Mouse (Mus musculus): ENCODE data around the gene Llgl1. TPM values are rescaled to one million over a fixed set of nuclear protein-coding genes. Genes with fewer than 3 reads are reported as not detected.

Gene Llgl1
- polyA plus RNA-seq, 1 experiment = 68.2 TPM

DNA sequence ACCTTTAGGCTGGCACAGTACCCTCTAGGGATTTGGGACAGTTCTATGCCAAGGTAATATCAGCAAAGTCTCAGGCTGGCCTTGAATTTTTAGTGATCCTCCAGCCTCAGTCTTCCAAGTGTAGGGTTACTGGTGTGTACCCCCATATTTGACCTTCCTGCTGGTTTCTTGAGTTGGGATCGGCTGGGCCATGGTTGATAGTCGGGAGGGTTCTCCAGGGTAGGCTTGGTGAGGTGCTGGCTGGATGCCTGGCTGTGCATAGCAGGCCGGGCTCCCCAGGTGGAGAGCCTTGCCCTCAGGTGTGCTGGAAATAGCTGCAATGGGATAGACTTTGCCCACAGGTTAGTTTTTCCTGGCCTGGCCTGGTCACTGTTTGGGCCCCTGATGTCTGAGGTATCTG, 5.7 kb downstream of the Llgl1 start:
- DNase-seq = no peak
- TF ChIP-seq CTCF (IDR thresholded peaks at IDR 0.05; ENCODE audit: insufficient read depth, low read length) (no peak), POLR2A (IDR thresholded peaks at IDR 0.05; ENCODE audit: borderline replicate concordance, extremely low read depth, low read depth, low read length) (no peak)

DNA sequence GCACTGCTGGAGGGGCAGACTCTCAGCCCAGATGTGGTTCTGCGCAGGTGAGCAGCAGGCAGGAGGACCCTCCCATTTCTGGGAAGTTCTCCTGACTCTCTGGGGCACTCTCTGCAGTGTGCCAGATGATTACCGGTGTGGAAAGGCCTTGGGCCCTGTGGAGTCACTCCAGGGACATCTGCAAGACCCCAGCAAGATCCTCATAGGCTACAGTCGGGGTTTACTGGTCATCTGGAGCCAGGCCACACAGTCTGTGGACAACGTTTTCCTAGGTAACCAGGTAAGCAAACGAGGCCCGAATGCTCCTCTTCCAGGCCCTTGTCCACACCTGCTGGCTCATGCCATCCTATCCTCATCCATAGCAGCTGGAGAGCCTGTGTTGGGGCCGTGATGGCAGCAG, 6.6 kb downstream of the Llgl1 start:
- Histone ChIP-seq H3K4me3 (replicated peaks; ENCODE audit: extremely low read depth, low read depth, low read length) (no peak overlapping the region), H3K4me1 (ENCODE audit: control insufficient read depth, insufficient read depth, low read length) (peaks cover 15% of the 10 kb centered on the region)
- TF ChIP-seq POLR2A (IDR thresholded peaks at IDR 0.05; ENCODE audit: borderline replicate concordance, extremely low read depth, low read depth, low read length) (no peak), CTCF (IDR thresholded peaks at IDR 0.05; ENCODE audit: insufficient read depth, low read length) (no peak)
- peak; percentile 3 for DNase-seq
- 84% methylated on average over 7 of the region's 7 CpGs for WGBS

More for the DNA sequence above, 5.7 kb downstream of the Llgl1 start:
- H3K4me3 ChIP-seq (replicated peaks; ENCODE audit: extremely low read depth, low read depth, low read length) = no peak overlapping the region
- 90% methylated on average over 3 of the region's 3 CpGs for WGBS
- peaks cover 19% of the 10 kb centered on the region for H3K4me1 ChIP-seq (ENCODE audit: control insufficient read depth, insufficient read depth, low read length)

DNA sequence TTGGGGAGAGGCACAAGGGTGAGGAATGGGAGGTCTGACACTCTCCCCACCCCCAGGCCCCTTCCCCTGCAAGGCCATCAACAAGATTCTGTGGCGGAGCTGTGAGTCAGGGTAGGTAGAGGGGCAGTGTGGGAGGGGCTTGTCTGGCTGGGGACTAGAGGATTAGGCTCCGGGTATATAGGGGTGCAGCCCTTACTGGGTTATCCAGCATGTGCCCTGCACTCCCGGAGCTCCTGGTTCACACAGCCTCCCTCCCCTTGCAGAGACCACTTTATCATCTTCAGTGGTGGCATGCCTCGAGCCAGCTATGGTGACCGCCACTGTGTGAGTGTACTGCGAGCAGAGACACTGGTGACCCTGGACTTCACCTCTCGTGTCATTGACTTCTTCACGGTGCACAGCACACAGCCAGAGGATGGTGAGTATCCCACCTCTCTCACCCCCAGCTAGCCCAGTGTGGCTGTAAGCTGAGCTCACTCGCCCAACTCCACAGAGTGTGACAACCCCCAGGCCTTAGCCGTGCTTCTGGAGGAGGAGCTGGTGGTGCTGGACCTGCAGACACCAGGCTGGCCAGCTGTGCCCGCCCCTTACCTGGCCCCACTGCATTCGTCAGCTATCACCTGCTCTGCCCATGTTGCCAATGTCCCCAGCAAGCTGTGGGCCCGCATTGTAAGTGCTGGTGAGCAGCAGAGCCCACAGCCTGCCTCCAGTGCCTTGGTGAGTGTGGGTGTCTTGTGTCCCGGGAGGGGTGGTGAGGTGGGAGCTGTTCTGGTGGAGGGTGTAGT, 7.4 kb downstream of the Llgl1 start:
- Histone ChIP-seq H3K4me3 (replicated peaks; ENCODE audit: extremely low read depth, low read depth, low read length) (no peak overlapping the region), H3K4me1 (ENCODE audit: control insufficient read depth, insufficient read depth, low read length) (peaks cover 15% of the 10 kb centered on the region)
- 87% methylated on average over 14 of the region's 14 CpGs for WGBS
- no peak for TF ChIP-seq CTCF (IDR thresholded peaks at IDR 0.05; ENCODE audit: insufficient read depth, low read length)
- TF ChIP-seq POLR2A (IDR thresholded peaks at IDR 0.05; ENCODE audit: borderline replicate concordance, extremely low read depth, low read depth, low read length) = no peak
- peak; percentile 2 for DNase-seq

DNA sequence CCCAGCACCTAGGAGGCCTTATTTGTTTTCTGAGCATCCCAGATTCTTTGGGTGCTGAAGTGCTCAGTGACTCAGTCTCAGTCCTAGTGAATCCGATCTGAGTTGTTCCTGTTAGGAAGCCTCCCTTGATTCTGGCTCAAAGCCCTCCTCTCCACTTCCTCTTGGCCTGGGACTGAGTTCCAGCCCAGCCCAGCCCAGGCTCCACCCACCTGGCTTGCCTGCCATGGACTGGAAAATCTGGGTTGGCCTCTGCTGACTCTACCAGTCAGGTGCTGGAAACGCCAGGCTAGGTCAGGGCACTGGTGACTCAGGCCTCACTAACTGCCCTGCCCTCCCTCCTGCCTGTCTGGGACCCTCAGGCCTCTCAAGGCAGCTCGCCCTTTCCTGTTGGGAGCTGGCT, 8.1 kb downstream of the Llgl1 start:
- peaks cover 11% of the 10 kb centered on the region for H3K4me1 ChIP-seq (ENCODE audit: control insufficient read depth, insufficient read depth, low read length)
- H3K4me3 ChIP-seq (replicated peaks; ENCODE audit: extremely low read depth, low read depth, low read length) = no peak overlapping the region
- no peak for TF ChIP-seq POLR2A (IDR thresholded peaks at IDR 0.05; ENCODE audit: borderline replicate concordance, extremely low read depth, low read depth, low read length)
- no peak for TF ChIP-seq CTCF (IDR thresholded peaks at IDR 0.05; ENCODE audit: insufficient read depth, low read length)
- WGBS = 27% methylated on average over 3 of the region's 3 CpGs
- DNase-seq = peak; percentile 86

DNA sequence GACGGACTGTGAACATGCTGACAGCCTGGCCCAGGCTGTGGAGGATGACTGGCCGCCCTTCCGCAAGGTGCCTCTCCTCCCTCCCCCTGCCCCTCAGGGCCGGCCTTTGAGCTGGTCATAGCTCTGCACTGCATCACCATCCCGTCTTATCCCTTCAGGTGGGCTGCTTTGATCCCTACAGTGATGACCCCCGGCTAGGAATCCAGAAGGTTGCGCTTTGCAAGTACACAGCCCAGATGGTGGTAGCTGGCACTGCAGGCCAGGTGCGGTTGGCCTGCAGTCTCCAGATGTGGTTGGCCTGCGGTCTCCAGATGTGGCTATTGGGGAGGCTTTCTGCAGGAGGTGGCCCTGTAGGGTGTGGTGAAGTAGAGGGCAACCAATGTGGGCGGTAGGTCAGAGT, 9.1 kb downstream of the Llgl1 start:
- Histone ChIP-seq H3K4me1 (ENCODE audit: control insufficient read depth, insufficient read depth, low read length) (peaks cover 11% of the 10 kb centered on the region), H3K4me3 (replicated peaks; ENCODE audit: extremely low read depth, low read depth, low read length) (no peak overlapping the region)
- DNase-seq = no peak
- no peak for TF ChIP-seq CTCF (IDR thresholded peaks at IDR 0.05; ENCODE audit: insufficient read depth, low read length)
- no peak for TF ChIP-seq POLR2A (IDR thresholded peaks at IDR 0.05; ENCODE audit: borderline replicate concordance, extremely low read depth, low read depth, low read length)
- WGBS = 92% methylated on average over 10 of the region's 10 CpGs

DNA sequence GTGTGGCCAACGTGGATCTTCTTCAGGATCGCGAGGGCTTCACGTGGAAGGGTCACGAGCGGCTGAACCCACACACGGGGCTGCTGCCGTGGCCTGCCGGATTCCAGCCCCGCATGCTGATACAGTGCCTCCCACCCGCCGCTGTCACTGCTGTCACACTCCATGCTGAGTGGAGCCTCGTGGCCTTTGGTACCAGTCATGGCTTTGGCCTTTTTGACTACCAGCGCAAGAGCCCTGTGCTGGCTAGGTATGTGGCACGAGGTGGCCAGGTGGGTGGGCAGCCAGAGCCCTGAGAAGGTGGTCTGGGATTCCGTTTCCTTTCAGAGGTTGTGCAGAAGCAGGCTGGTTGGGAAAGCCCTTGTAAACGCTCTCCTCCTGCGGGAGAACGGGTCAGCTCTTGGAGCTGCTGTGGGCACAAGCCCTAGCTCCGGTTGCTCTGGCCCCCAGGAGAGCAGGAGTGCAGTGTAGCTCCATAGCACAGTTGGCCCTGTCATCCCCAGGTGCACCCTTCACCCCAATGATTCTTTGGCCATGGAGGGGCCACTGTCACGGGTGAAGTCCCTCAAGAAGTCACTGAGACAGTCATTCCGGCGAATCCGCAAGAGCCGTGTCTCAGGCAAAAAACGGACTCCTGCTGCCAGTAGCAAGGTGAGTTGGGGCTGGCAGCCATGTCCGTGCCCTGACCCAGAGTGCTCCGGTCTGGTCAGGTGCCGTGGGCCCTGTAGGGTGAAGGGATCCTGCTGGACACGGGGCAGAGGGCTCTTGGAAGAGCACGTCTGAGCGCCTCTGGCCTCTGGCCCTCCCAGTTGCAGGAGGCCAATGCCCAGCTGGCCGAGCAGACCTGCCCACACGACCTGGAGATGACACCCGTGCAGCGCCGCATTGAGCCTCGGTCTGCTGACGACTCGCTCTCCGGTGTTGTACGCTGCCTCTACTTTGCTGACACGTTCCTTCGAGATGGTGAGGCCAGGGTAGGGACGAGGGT, 10.2 kb downstream of the Llgl1 start:
- TF ChIP-seq CTCF (IDR thresholded peaks at IDR 0.05; ENCODE audit: insufficient read depth, low read length) (no peak), POLR2A (IDR thresholded peaks at IDR 0.05; ENCODE audit: borderline replicate concordance, extremely low read depth, low read depth, low read length) (no peak)
- peak; percentile 2 for DNase-seq
- Histone ChIP-seq H3K4me3 (replicated peaks; ENCODE audit: extremely low read depth, low read depth, low read length) (no peak overlapping the region), H3K4me1 (ENCODE audit: control insufficient read depth, insufficient read depth, low read length) (peaks cover 11% of the 10 kb centered on the region)
- 89% methylated on average over 45 of the region's 45 CpGs for whole genome bisulfite sequencing

DNA sequence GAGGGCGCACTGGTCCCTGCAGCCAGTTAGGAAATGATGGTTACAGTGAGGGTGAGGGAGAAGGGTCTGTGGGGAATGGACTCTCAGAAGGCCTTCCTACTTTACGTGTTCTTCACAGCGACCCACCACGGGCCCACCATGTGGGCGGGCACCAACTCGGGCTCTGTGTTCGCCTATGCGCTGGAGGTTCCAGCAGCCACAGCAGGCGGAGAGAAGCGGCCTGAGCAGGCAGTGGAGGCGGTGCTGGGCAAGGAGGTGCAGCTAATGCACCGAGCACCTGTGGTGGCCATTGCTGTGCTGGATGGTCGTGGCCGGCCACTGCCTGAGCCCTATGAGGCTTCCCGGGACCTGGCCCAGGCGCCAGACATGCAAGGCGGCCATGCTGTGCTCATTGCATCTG, 11.7 kb downstream of the Llgl1 start:
- Histone ChIP-seq H3K4me1 (ENCODE audit: control insufficient read depth, insufficient read depth, low read length) (peaks cover 11% of the 10 kb centered on the region), H3K4me3 (replicated peaks; ENCODE audit: extremely low read depth, low read depth, low read length) (no peak overlapping the region)
- no peak for DNase-seq
- WGBS = 94% methylated on average over 17 of the region's 17 CpGs
- TF ChIP-seq POLR2A (IDR thresholded peaks at IDR 0.05; ENCODE audit: borderline replicate concordance, extremely low read depth, low read depth, low read length) (no peak), CTCF (IDR thresholded peaks at IDR 0.05; ENCODE audit: insufficient read depth, low read length) (no peak)

DNA sequence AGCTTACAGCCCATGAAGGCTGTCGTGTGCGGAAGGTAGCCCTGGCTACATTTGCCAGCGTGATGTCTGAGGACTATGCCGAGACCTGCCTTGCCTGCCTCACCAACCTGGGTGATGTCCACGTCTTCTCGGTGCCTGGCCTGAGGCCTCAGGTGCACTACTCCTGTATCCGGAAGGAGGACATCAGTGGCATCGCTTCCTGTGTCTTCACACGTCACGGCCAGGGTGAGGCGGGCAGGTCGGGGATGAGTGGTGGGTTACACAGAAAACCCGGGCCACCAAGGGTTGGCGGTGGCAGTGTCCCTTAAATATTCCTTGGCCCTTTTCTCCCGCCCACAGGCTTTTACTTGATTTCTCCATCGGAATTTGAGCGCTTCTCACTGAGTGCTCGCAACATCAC, 12.5 kb downstream of the Llgl1 start:
- DNase-seq = no peak
- peaks cover 9% of the 10 kb centered on the region for H3K4me1 ChIP-seq (ENCODE audit: control insufficient read depth, insufficient read depth, low read length)
- TF ChIP-seq CTCF (IDR thresholded peaks at IDR 0.05; ENCODE audit: insufficient read depth, low read length) (no peak), POLR2A (IDR thresholded peaks at IDR 0.05; ENCODE audit: borderline replicate concordance, extremely low read depth, low read depth, low read length) (no peak)
- H3K4me3 ChIP-seq (replicated peaks; ENCODE audit: extremely low read depth, low read depth, low read length) = no peak overlapping the region
- WGBS = 92% methylated on average over 18 of the region's 18 CpGs

DNA sequence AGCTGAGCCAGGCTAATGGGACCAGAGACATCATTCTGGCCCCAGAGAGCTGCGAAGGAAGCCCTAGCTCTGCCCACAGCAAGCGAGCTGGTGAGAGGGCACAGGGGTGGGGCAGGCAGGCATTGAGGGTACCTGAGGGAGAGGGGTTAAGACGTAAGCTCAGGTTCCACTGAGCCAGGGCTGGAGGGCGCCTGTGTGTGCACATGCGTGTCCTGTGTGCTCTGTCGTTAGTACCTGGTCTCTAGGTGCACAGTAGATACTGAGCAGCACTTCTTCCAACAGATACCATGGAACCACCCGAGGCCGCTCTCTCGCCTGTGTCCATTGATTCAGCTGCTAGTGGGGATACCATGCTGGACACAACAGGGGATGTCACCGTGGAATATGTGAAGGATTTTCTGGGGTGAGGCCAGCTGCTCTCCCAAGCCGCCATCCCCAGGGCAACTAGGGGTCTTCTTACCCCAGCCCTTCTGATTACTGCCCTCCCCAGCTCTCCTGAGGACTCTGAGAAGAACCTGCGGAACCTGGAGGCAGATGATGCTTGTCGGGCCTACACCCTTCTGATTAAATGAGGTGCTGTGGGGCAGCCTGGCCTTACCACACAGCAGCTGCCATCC, 13.2 kb downstream of the Llgl1 start:
- DNase-seq = no peak
- Histone ChIP-seq H3K4me3 (replicated peaks; ENCODE audit: extremely low read depth, low read depth, low read length) (no peak overlapping the region), H3K4me1 (ENCODE audit: control insufficient read depth, insufficient read depth, low read length) (peaks cover 4% of the 10 kb centered on the region)
- 88% methylated on average over 13 of the region's 13 CpGs for WGBS
- TF ChIP-seq CTCF (IDR thresholded peaks at IDR 0.05; ENCODE audit: insufficient read depth, low read length) (no peak), POLR2A (IDR thresholded peaks at IDR 0.05; ENCODE audit: borderline replicate concordance, extremely low read depth, low read depth, low read length) (no peak)
